Mouse (Mus musculus) lung, postnatal 0 days (tissue): ENCODE measurements around the gene Gak.
A peak's percentile ranks its signal among the peaks of the same experiment; 100 is the strongest.

Source experiments
- CTCF ChIP-seq: IDR thresholded peaks from 2 replicates; pipeline ENCODE4 v1.5.1; 2016; ENCODE audit warnings: antibody characterized with exemption, mild to moderate bottlenecking
- EP300 ChIP-seq: IDR thresholded peaks from 2 replicates; pipeline ENCODE4 v1.6.1; 2016; ENCODE audit warnings: antibody characterized with exemption, mild to moderate bottlenecking, control low read depth

DNA sequence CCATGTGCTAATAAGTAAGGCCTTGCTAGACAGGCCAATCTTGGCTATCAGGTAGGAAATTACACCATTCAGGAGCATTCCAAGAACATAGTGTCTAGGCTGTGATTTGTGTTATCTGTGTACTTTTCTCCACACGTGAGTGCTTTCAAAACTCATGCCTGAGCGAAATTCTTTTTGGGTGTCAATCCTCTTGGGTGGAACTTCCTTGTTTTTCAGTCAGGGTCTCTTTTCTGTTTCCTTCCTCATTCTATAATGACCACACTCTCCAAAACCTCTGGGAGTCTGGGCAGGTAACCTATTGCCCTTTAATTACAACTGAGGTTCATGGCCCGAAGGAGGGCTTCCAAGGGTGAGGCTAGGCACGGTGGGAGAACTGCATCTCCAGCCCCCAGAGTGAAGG is 63.0 kb downstream of the Gak start:
- no peak for TF ChIP-seq CTCF
- 0 out of 2 replicates have a peak, but pooled peaks have one; percentile 22 for TF ChIP-seq EP300
